Mouse (Mus musculus) CH12F3 (cell line): Measurements from ENCODE around the gene Ppp6r1.

ENCODE experiments used
- in situ Hi-C: fragments of 300-500 bp; cut with MboI; formaldehyde crosslinking; loops from 2 replicates; pipeline ENCODE4 v1.14.3; 2020; ENCODE audit warnings: low sequenced_read_pairs

Ppp6r1 gene

DNA sequence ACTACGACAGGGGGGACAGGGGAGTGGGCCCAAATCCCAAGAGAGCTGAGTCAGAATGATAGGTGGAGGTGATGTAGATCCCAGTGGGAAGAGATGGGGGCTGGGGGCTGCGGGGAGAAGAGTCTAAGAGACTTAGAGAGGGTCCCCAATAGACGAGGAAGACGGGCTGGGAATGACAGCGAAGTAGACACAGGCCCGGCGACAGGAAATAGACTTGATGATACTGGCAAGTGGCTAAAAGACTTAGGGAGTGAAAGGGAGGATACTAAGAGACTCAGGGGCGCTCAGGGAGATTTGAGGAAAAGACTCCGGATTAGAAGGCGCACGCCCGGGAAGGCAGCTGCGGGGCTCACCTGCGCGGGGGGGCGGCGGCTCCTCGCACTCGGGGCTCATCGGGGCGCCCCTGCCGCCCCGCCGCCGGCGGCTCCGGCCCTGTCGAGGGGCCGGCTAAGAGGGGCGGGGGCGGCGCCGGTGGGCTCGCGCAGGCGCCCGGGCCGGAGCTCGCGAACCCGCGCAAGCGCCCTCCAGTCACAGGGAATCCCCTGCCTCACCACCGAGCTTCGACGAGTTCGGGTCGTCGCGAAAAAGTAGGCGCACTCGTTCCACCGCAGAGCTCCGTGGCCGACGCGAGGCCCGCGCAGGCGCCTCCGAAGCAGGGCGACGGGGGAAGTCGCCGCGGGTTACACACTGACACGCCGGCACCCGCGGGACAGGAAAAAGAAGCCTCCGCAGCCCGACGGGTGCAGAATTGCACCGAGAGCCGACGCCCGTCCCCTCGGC is 501 bp downstream of the Ppp6r1 start:
- in situ Hi-C loops, result no loop called here

GRCm38 (mm10) chr7:4657521-4658127 is 1.2 kb downstream of the Ppp6r1 start:
- in situ Hi-C loops, result no loop called here

GRCm38 (mm10) chr7:4656818-4657217 is 2.0 kb downstream of the Ppp6r1 start:
- in situ Hi-C loops, result no loop called here

DNA sequence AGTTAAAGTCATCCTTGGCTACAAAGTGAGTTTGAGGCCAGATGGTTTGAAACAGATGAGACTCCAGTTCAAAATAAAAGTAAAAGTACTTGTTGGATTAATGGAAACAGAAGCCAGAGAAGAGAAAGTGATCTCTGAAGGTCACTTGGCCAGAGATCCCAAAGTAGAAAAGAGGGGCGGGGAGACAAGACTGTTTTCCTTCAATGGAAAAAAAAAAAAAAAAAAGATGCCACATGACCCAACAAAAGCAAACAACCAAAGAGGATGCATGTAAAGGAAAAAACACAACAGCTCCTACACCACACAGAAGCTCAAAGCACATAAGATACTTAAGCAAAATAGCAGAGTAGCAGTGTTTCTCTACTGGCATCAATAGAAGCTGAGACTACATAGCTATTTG is 2.9 kb downstream of the Ppp6r1 start:
- in situ Hi-C loops, result no loop called here

DNA sequence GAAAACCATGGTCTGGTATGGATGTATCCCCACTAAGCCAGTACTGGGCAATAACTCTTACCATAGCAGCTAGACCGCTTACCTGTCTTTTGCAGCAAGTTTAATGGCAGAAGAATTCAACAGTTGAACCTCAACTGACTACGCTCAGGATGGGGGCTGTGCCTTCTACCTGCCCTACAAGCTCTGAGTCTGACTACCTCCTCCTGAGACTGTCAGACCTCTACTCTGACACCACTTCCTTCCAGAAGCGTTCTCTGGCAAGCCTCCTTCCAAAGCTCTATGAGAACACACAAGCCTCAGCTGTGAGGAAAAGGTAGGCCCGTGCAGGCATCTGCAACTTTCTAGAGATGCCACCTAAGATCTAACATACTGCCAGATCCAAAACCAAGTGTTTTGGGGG is 3.4 kb downstream of the Ppp6r1 start:
- in situ Hi-C loops, result no loop called here

DNA sequence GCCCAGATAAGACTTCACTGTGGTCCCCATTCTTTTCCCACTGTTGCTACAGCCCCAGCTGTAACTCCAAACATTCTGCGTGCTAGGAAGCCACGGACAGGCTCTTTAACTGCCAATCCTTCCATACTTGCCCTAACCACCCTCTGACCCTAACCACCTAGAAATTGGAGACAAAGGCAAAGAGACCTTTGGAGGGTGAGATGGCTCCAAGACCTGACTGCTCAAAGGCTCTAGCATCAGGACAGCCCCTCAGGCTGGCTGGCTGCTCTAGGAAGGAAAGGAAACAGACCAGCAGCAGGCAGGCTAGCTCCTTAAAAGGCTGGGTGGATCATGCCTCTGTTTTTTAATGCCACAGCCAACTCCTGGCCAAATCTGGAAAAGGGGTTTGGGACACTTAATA is 4.6 kb downstream of the Ppp6r1 start:
- in situ Hi-C loops, result no loop called here

GRCm38 (mm10) chr7:4653780-4654179 is 5.0 kb downstream of the Ppp6r1 start:
- in situ Hi-C loops, result no loop called here

DNA sequence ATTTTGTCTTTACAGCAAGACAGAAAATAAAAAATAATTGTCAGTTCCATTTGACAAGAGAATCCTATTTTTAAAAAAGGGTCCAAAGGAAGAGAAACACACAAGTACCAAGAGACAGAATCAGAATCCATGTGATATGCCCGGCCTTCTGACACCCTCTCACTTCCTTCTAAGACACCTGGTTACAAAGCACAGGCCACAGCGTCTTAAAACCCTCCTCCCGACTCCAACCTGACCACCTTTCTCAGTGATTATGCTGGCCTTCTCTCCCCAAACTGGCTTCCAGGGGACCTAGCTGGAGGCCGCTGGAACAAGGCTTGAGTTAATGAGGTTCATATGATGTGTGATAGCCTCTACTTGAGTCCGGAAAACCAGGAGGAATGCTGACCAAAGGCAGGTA is 5.5 kb downstream of the Ppp6r1 start:
- in situ Hi-C loops, result no loop called here

DNA sequence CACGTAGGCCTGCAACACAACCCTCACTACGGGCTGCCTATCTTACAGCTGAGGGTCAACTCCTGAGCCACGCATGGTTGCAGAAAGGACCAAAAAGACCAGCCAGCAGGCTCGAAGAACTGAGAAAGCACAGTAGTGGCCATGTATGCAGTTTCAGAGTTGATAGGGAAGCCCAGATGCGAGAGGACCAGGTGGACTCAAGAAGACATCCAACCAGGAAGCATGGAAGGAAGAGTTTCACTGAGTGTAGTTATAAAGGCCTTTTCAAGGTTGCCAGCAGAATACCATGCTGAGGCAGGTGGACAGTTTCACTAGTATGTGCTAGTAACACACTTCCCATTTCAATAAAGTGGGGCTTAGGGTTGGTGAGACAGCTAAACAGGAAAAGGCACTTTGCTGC is 6.1 kb downstream of the Ppp6r1 start:
- in situ Hi-C loops, result no loop called here

- in situ Hi-C loops, result no loop called here
Measured at GRCm38 (mm10) chr7:4651581-4651980, 7.2 kb downstream of the Ppp6r1 start.

GRCm38 (mm10) chr7:4647992-4648391 is 10.8 kb downstream of the Ppp6r1 start:
- in situ Hi-C loops, result no loop called here

- in situ Hi-C loops, result no loop called here
Measured at GRCm38 (mm10) chr7:4647291-4647690, 11.5 kb downstream of the Ppp6r1 start.

DNA sequence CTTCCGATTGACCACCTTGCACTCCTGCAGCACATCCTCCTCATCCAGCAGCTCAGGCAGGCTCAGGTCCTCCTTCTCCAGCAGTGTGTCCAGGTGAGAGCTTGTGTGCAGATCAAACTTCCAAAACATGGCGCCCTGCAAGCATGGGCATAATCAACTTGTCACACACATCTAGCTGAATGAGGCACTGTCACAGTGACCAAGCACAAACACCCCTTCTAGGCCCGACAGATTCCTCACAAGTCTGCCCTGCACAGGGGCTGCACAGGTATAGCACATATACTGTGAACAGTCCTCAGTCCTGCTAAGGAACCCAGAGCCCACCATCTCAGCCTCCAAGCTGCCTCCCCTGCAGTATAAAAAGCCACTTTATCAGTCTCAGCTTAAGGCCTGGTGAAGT is 12.0 kb downstream of the Ppp6r1 start:
- in situ Hi-C loops, result no loop called here

DNA sequence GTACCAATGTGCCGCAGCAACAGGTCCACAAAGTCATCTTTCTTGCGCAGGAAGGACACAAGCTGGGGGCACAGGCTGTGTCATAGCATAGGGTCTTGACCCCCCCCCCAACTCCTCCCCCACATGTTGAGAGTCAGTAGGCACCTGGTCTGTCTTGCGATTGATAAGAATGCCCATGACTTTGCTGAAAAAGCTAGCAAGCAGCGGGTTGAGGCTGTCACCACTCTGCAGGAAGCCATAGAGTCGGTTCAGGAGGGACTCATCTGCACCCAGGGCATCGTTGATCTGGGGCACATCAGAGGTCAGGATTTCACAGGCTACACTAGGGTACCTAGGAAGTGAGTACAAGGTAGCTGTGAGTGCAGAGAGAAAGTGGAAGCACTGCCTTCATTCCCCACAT is 15.6 kb downstream of the Ppp6r1 start:
- in situ Hi-C loops, result no loop called here

DNA sequence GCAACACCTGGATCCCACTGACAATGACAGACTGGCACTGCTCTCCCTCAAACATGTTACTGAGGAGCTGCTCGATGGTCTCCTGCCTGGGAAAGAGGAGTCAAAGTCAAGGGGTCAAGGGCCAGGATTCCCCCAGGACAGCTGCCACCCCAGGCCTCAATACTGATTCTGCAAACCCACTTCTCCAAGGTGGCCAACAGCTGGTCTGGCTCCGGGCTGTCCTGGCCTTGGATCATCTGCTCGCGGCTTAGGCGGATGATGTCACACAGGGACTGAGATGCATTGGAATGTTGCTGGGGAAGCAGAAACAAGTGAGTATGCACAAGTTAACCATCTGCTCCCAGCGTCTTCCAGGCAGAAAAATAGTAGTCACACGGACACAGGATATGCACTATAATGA is 16.9 kb downstream of the Ppp6r1 start:
- in situ Hi-C loops, result no loop called here

GRCm38 (mm10) chr7:4641155-4641554 is 17.7 kb downstream of the Ppp6r1 start:
- in situ Hi-C loops, result no loop called here

- in situ Hi-C loops, result no loop called here
Measured at GRCm38 (mm10) chr7:4636179-4636578, 22.6 kb downstream of the Ppp6r1 start.

GRCm38 (mm10) chr7:4631031-4631430 is 27.8 kb downstream of the Ppp6r1 start, which contains the start of gene Tmem86b:
Tmem86b (minus strand) TSS chr7:4631422.
- in situ Hi-C loops, result no loop called here

GRCm38 (mm10) chr7:4630198-4630597 is 28.6 kb downstream of the Ppp6r1 start:
- in situ Hi-C loops, result no loop called here

DNA sequence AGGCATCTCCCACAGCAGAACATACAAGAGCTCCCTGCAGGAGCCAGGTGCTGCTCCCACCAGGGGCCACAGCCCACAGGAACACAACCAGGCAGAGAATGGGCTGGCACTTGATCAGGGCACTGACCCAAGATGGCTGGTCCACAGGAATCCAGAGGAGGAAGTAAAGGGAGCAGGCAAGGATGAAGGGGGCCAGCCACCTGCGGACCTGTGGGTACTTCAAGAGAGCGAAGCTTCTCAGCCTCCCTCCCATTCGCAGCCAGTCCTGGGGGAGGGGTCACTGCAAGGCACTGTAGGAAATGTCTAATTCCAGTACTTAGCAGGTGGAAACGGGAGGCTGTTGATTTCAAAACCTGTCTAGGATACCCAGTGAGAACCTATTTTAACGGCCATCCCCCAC is 29.2 kb downstream of the Ppp6r1 start:
- in situ Hi-C loops, result no loop called here

DNA sequence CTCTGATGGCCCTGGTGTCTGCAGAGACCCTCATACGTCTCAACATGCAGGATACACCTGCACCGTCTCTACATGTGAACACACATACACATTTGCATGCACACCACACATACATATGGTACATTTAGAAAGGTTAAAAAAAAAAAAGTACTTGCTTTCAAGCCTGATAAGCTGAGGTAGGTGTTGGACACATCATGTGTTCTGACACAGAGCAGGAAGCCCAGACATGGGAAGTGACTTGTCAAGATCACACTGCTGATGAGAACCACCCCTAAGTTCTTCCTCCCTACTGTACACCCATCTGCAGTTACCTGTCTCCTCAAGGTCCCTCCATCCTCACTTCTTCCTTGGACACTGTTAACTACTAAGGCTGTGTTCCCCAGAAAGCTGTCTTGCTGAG is 32.9 kb downstream of the Ppp6r1 start:
- in situ Hi-C loops, result no loop called here

GRCm38 (mm10) chr7:4624343-4624742 is 34.5 kb downstream of the Ppp6r1 start:
- in situ Hi-C loops, result no loop called here
